ENCODE assay signal across 23 mouse cellular contexts in genomic region chr1:118699961-118700360, GRCm38 (mm10).
DNase-seq lines count a peak whose midpoint lies in the region; ATAC-seq and TF ChIP-seq lines count a peak whose summit lies in the region.
"Had no signal": no experiment of that assay in that cellular context is flagged by ENCODE, and none has a peak within 500 bp of the region (broad histone marks: within the 10 kb centered on the region; RNA-seq: fewer than 3 reads in every experiment).

No protein-coding gene starts in this region.

- ATAC-seq in Patski, result peak; percentile 48
- ATAC-seq in intestine, postnatal 0 days, result no peak
- ATAC-seq: activated CD4-positive, CD25-positive, alpha-beta regulatory T cell, adult 4 months; CD4-positive, CD25-positive, alpha-beta regulatory T cell, adult 4 months had no signal

- H3K27me3 ChIP-seq in kidney, adult 2 months (replicated peaks; ENCODE audit: control insufficient read depth, insufficient read depth, low read length), result no peaks in the 10 kb centered on the region
- H3K27me3 ChIP-seq in Patski, result no peaks in the 10 kb centered on the region
- H3K27me3 ChIP-seq in limb, embryonic 10.5 days (ENCODE audit: low read depth, poor library complexity, severe bottlenecking), result no peaks in the 10 kb centered on the region
- H3K27me3 ChIP-seq in intestine, postnatal 0 days (replicated peaks; ENCODE audit: control insufficient read depth, insufficient read depth, low read length), result no peaks in the 10 kb centered on the region

- no peak overlapping the region for H3K4me3 ChIP-seq in kidney, adult 2 months (ENCODE audit: insufficient read depth, low read depth, low read length)
- H3K4me3 ChIP-seq in limb, embryonic 10.5 days, result no peak overlapping the region
- H3K4me3 ChIP-seq in intestine, postnatal 0 days (ENCODE audit: low read depth, low read length), result no peak overlapping the region

- H3K27ac ChIP-seq in kidney, adult 2 months (ENCODE audit: insufficient read depth, low read depth, low read length), result peak overlapping the region; percentile 55; the same call in 1 of the 2 replicates
- H3K27ac ChIP-seq in limb, embryonic 10.5 days, result no peak overlapping the region
- no peak overlapping the region for H3K27ac ChIP-seq in intestine, postnatal 0 days (ENCODE audit: low read depth, low read length)

- POLR2A ChIA-PET in Patski (lab: Charles Lee), result no interaction called here

- CTCF ChIA-PET in Patski (lab: Charles Lee), result no interaction called here

- TF ChIP-seq CTCF in kidney, adult 2 months (conservative IDR thresholded peaks at IDR 0.05; ENCODE audit: insufficient read depth, insufficient read length, low read depth, low read length), result no peak
- TF ChIP-seq CTCF in Patski (IDR thresholded peaks at IDR 0.05), result no peak
- TF ChIP-seq CTCF in intestine, postnatal 0 days (IDR thresholded peaks at IDR 0.05; ENCODE audit: low read depth), result no peak

- peaks cover 11% of the 10 kb centered on the region; the same call in 1 of the 2 replicates for H3K4me1 ChIP-seq in kidney, adult 2 months (ENCODE audit: control insufficient read depth, insufficient read depth, low read length)
- H3K4me1 ChIP-seq in limb, embryonic 10.5 days, result no peaks in the 10 kb centered on the region
- H3K4me1 ChIP-seq in intestine, postnatal 0 days (replicated peaks; ENCODE audit: control insufficient read depth, insufficient read depth, low read length), result no peaks in the 10 kb centered on the region

- TF ChIP-seq POLR2A in kidney, adult 2 months (IDR thresholded peaks at IDR 0.05; ENCODE audit: low read depth, low read length), result no peak

- in situ Hi-C loops in Patski (cut with MboI; ENCODE audit: low pct_unique_long_range_greater_than_20kb), result loop anchor here (5.0 kb wide), 1 partner anchor 57 kb away; no protein-coding TSS in a partner anchor

- 92% methylated on average over 1 of the region's 1 CpGs for WGBS in kidney, adult 2 months
- 97% methylated on average over 1 of the region's 1 CpGs for WGBS in limb, embryonic 10.5 days
- WGBS in intestine, postnatal 0 days, result 100% methylated on average over 1 of the region's 1 CpGs

- no peaks in the 10 kb centered on the region for H3K36me3 ChIP-seq in kidney, adult 2 months (ENCODE audit: control insufficient read depth, insufficient read depth, low read length)
- H3K36me3 ChIP-seq in limb, embryonic 10.5 days, result no peaks in the 10 kb centered on the region
- H3K36me3 ChIP-seq in intestine, postnatal 0 days (ENCODE audit: control insufficient read depth, insufficient read depth), result no peaks in the 10 kb centered on the region
- H3K36me3 ChIP-seq: G1E had no signal

- no peak for DNase-seq in kidney, adult 2 months
- no peak for DNase-seq in kidney, adult 18-20 months
- DNase-seq in 3T3-L1 (ENCODE audit: low read depth, low spot score) (peak; percentile 54), NIH3T3 (ENCODE audit: low read depth) (peak; percentile 38), Patski (ENCODE audit: low read depth, low spot score) (peak; percentile 55)
- DNase-seq in limb, embryonic 10.5 days (ENCODE audit: low spot score), result no peak
- no peak for DNase-seq in neural tube, embryonic 10.5 days (ENCODE audit: extremely low spot score, low spot score)
- DNase-seq: adrenal gland, adult 2 months; adrenal gland, adult 8-10 months; adrenal gland, postnatal 10 days; adrenal gland, postnatal 14 days; adrenal gland, postnatal 25 days; adrenal gland, postnatal 36 days; B cell, adult 2 months; cerebellum, adult 11 months; cerebellum, adult 11-12 months; cerebellum, adult 18-20 months; cerebellum, adult 2 months; cerebellum, adult 8-10 months had no signal

- no peak overlapping the region for H3K9ac ChIP-seq in intestine, postnatal 0 days (ENCODE audit: low read depth, low read length)

- H3K9me3 ChIP-seq in limb, embryonic 10.5 days (replicated peaks), result no peaks in the 10 kb centered on the region
- no peaks in the 10 kb centered on the region for H3K9me3 ChIP-seq in intestine, postnatal 0 days (ENCODE audit: control insufficient read depth)

- no peak overlapping the region for H3K4me2 ChIP-seq in intestine, postnatal 0 days (replicated peaks; ENCODE audit: low read depth)

Comparison
In these comparisons a context has a peak if more than half of its experiments do, and no peak if none do; other contexts are left out.
1. DNase-seq: peak in 3T3-L1 (single experiment), NIH3T3 (single experiment) and Patski (single experiment); none in kidney, adult 2 months (single experiment), kidney, adult 18-20 months (single experiment), limb, embryonic 10.5 days (single experiment) and neural tube, embryonic 10.5 days (single experiment).